Mouse (Mus musculus): Measurements from ENCODE around the gene 6430531B16Rik. TPM values are rescaled to one million over a fixed set of nuclear protein-coding genes. Genes with fewer than 3 reads are reported as not detected.

6430531B16Rik gene
- total RNA-seq, 1 experiment from 2014 or later = not detected

- no peak for DNase-seq
These were observed 40.7 kb downstream of the 6430531B16Rik start for GRCm38 (mm10) chr7:139937810-139938209.

GRCm38 (mm10) chr7:139937138-139937537, 41.4 kb downstream of the 6430531B16Rik start:
- DNase-seq = no peak

GRCm38 (mm10) chr7:139936705-139937104, 41.9 kb downstream of the 6430531B16Rik start:
- no peak for DNase-seq

- peak; percentile 67 for DNase-seq
These were observed 47.8 kb downstream of the 6430531B16Rik start for GRCm38 (mm10) chr7:139930732-139931131.

Small RNAs within 50 kb of the gene (microRNA-seq; reads per million reads assigned to microRNA genes)
- gene Mir202 (35.8 to 44.8 reads per million in 2 experiments), gene Mir7062 (0 to 1.1 reads per million in 2 experiments), gene mmu-mir-7686 (0 to 1.7 reads per million in 2 experiments)

Other genes with a start within 250 kb of the 6430531B16Rik start
- 2.9 and 3.6 TPM in 2 replicates for gene Adgra1, start 144.6 kb downstream of the 6430531B16Rik start, total RNA-seq (2021)
- 0.63 and 0.71 TPM in 2 replicates for gene Kndc1, start 84.1 kb downstream of the 6430531B16Rik start, total RNA-seq (2021)
- not detected in 2 replicates for gene Utf1, start 35.0 kb downstream of the 6430531B16Rik start, total RNA-seq (2021)
- 1.5 and 3.0 TPM in 2 replicates for gene Adam8, start 13.8 kb upstream of the 6430531B16Rik start, total RNA-seq (2021)
- gene Zfp511, start 57.6 kb upstream of the 6430531B16Rik start, total RNA-seq (2021) = 16.3 and 18.2 TPM in 2 replicates
- gene Tubgcp2, start 57.9 kb upstream of the 6430531B16Rik start, total RNA-seq (2021) = 27.2 and 28.0 TPM in 2 replicates
- gene Msx3, start 70.3 kb upstream of the 6430531B16Rik start, total RNA-seq (2021) = not detected in 2 replicates
- gene Caly, start 103.8 kb upstream of the 6430531B16Rik start, total RNA-seq (2021) = 6.8 and 7.7 TPM in 2 replicates
- gene Prap1, start 114.6 kb upstream of the 6430531B16Rik start, total RNA-seq (2021) = not detected in 2 replicates
- 70.4 and 79.8 TPM in 2 replicates for gene Fuom, start 123.7 kb upstream of the 6430531B16Rik start, total RNA-seq (2021)
- 20.8 and 23.6 TPM in 2 replicates for gene Paox, start 137.0 kb upstream of the 6430531B16Rik start, total RNA-seq (2021)
- gene Echs1, start 137.7 kb upstream of the 6430531B16Rik start, total RNA-seq (2021) = 536 and 571 TPM in 2 replicates
- 41.3 and 48.7 TPM in 2 replicates for gene Mtg1, start 158.8 kb upstream of the 6430531B16Rik start, total RNA-seq (2021)
- gene Sprn, start 176.1 kb upstream of the 6430531B16Rik start, total RNA-seq (2021) = 0.67 and 1.4 TPM in 2 replicates
- gene Olfr522, start 186.0 kb upstream of the 6430531B16Rik start, total RNA-seq (2021) = not detected in 2 replicates
- gene Olfr523, start 194.5 kb upstream of the 6430531B16Rik start, total RNA-seq (2021) = not detected in 2 replicates
- gene Olfr524, start 227.2 kb upstream of the 6430531B16Rik start, total RNA-seq (2021) = not detected in 2 replicates
- gene Cd163l1, start 239.5 kb upstream of the 6430531B16Rik start, total RNA-seq (2021) = 0.15 TPM in 1 of 2 replicates, not detected in the other

Measured in adrenal gland, postnatal 14 days (tissue).